Mouse (Mus musculus): Measurements from ENCODE around the gene Olfm4. TPM values are rescaled to one million over a fixed set of nuclear protein-coding genes. Genes with fewer than 3 reads are reported as not detected.

The Olfm4 gene
- polyA plus RNA-seq, 1 experiment from 2014 or later: 0.21 TPM

GRCm38 (mm10) chr14:79985696-79986095, 1.8 kb downstream of the Olfm4 start:
- H3K9me3 ChIP-seq: no peaks in the 10 kb centered on the region
- no peaks in the 10 kb centered on the region for H3K4me1 ChIP-seq
- WGBS: 97% methylated on average over 2 of the region's 2 CpGs
- no peak overlapping the region for H3K27ac ChIP-seq (replicated peaks)
- H3K36me3 ChIP-seq (replicated peaks): no peaks in the 10 kb centered on the region
- no peaks in the 10 kb centered on the region for H3K27me3 ChIP-seq (replicated peaks; ENCODE audit: low read depth, poor library complexity, severe bottlenecking)
- no peak for DNase-seq (ENCODE audit: low spot score)
- no peak overlapping the region for H3K4me3 ChIP-seq

GRCm38 (mm10) chr14:79986831-79987230, 3.0 kb downstream of the Olfm4 start:
- no peaks in the 10 kb centered on the region for H3K4me1 ChIP-seq
- WGBS: 55% methylated on average over 8 of the region's 8 CpGs
- H3K27ac ChIP-seq (replicated peaks): no peak overlapping the region
- H3K9me3 ChIP-seq: no peaks in the 10 kb centered on the region
- H3K4me3 ChIP-seq: no peak overlapping the region
- no peak for DNase-seq (ENCODE audit: low spot score)
- H3K27me3 ChIP-seq (replicated peaks; ENCODE audit: low read depth, poor library complexity, severe bottlenecking): no peaks in the 10 kb centered on the region
- no peaks in the 10 kb centered on the region for H3K36me3 ChIP-seq (replicated peaks)

- no peaks in the 10 kb centered on the region for H3K9me3 ChIP-seq
- WGBS: 60% methylated on average over 4 of the region's 4 CpGs
- H3K27ac ChIP-seq (replicated peaks): no peak overlapping the region
- H3K4me3 ChIP-seq: no peak overlapping the region
- no peaks in the 10 kb centered on the region for H3K27me3 ChIP-seq (replicated peaks; ENCODE audit: low read depth, poor library complexity, severe bottlenecking)
- H3K4me1 ChIP-seq: no peaks in the 10 kb centered on the region
- H3K36me3 ChIP-seq (replicated peaks): no peaks in the 10 kb centered on the region
- DNase-seq (ENCODE audit: low spot score): no peak
These were observed 5.9 kb downstream of the Olfm4 start for GRCm38 (mm10) chr14:79989785-79990184.

GRCm38 (mm10) chr14:79990547-79990946, 6.7 kb downstream of the Olfm4 start:
- H3K4me1 ChIP-seq: no peaks in the 10 kb centered on the region
- H3K9me3 ChIP-seq: no peaks in the 10 kb centered on the region
- 40% methylated on average over 5 of the region's 5 CpGs for WGBS
- H3K27ac ChIP-seq (replicated peaks): no peak overlapping the region
- H3K27me3 ChIP-seq (replicated peaks; ENCODE audit: low read depth, poor library complexity, severe bottlenecking): no peaks in the 10 kb centered on the region
- no peaks in the 10 kb centered on the region for H3K36me3 ChIP-seq (replicated peaks)
- H3K4me3 ChIP-seq: no peak overlapping the region
- DNase-seq (ENCODE audit: low spot score): no peak

- no peaks in the 10 kb centered on the region for H3K9me3 ChIP-seq
- no peak for DNase-seq (ENCODE audit: low spot score)
- H3K27me3 ChIP-seq (replicated peaks; ENCODE audit: low read depth, poor library complexity, severe bottlenecking): no peaks in the 10 kb centered on the region
- no peaks in the 10 kb centered on the region for H3K36me3 ChIP-seq (replicated peaks)
- H3K4me1 ChIP-seq: no peaks in the 10 kb centered on the region
- WGBS: 73% methylated on average over 4 of the region's 4 CpGs
- no peak overlapping the region for H3K27ac ChIP-seq (replicated peaks)
- no peak overlapping the region for H3K4me3 ChIP-seq
These were observed 13.7 kb downstream of the Olfm4 start for GRCm38 (mm10) chr14:79997534-79997933.

- H3K4me1 ChIP-seq: no peaks in the 10 kb centered on the region
- H3K4me3 ChIP-seq: no peak overlapping the region
- H3K36me3 ChIP-seq (replicated peaks): no peaks in the 10 kb centered on the region
- no peaks in the 10 kb centered on the region for H3K27me3 ChIP-seq (replicated peaks; ENCODE audit: low read depth, poor library complexity, severe bottlenecking)
- 51% methylated on average over 8 of the region's 8 CpGs for WGBS
- no peak overlapping the region for H3K27ac ChIP-seq (replicated peaks)
- no peaks in the 10 kb centered on the region for H3K9me3 ChIP-seq
- DNase-seq (ENCODE audit: low spot score): no peak
These were observed 16.2 kb downstream of the Olfm4 start for GRCm38 (mm10) chr14:80000110-80000531.

GRCm38 (mm10) chr14:80007686-80008085, 23.8 kb downstream of the Olfm4 start:
- no peaks in the 10 kb centered on the region for H3K4me1 ChIP-seq
- DNase-seq (ENCODE audit: low spot score): no peak
- H3K36me3 ChIP-seq (replicated peaks): no peaks in the 10 kb centered on the region
- no peak overlapping the region for H3K4me3 ChIP-seq
- 94% methylated on average over 3 of the region's 3 CpGs for WGBS
- H3K9me3 ChIP-seq: no peaks in the 10 kb centered on the region
- no peak overlapping the region for H3K27ac ChIP-seq (replicated peaks)
- H3K27me3 ChIP-seq (replicated peaks; ENCODE audit: low read depth, poor library complexity, severe bottlenecking): no peaks in the 10 kb centered on the region

GRCm38 (mm10) chr14:80010426-80010825, 26.5 kb downstream of the Olfm4 start:
- DNase-seq (ENCODE audit: low spot score): no peak
- no peaks in the 10 kb centered on the region for H3K36me3 ChIP-seq (replicated peaks)
- no peak overlapping the region for H3K4me3 ChIP-seq
- H3K9me3 ChIP-seq: no peaks in the 10 kb centered on the region
- WGBS: 91% methylated on average over 3 of the region's 3 CpGs
- H3K4me1 ChIP-seq: peaks cover 10% of the 10 kb centered on the region
- no peak overlapping the region for H3K27ac ChIP-seq (replicated peaks)
- no peaks in the 10 kb centered on the region for H3K27me3 ChIP-seq (replicated peaks; ENCODE audit: low read depth, poor library complexity, severe bottlenecking)

GRCm38 (mm10) chr14:80014966-80015365, 31.1 kb downstream of the Olfm4 start:
- WGBS: 42% methylated on average over 6 of the region's 6 CpGs
- no peaks in the 10 kb centered on the region for H3K36me3 ChIP-seq (replicated peaks)
- H3K27ac ChIP-seq (replicated peaks): no peak overlapping the region
- peaks cover 10% of the 10 kb centered on the region for H3K4me1 ChIP-seq
- no peak for DNase-seq (ENCODE audit: low spot score)
- no peak overlapping the region for H3K4me3 ChIP-seq
- H3K9me3 ChIP-seq: no peaks in the 10 kb centered on the region
- H3K27me3 ChIP-seq (replicated peaks; ENCODE audit: low read depth, poor library complexity, severe bottlenecking): no peaks in the 10 kb centered on the region

GRCm38 (mm10) chr14:80016112-80016511, 32.2 kb downstream of the Olfm4 start:
- Histone ChIP-seq H3K36me3 (replicated peaks) (no peaks in the 10 kb centered on the region), H3K4me3 (no peak overlapping the region), H3K27ac (replicated peaks) (no peak overlapping the region), H3K27me3 (replicated peaks; ENCODE audit: low read depth, poor library complexity, severe bottlenecking) (no peaks in the 10 kb centered on the region), H3K9me3 (no peaks in the 10 kb centered on the region), H3K4me1 (peaks cover 10% of the 10 kb centered on the region)
- DNase-seq (ENCODE audit: low spot score): no peak

GRCm38 (mm10) chr14:80026078-80026477, 42.2 kb downstream of the Olfm4 start:
- Histone ChIP-seq H3K4me1 (no peaks in the 10 kb centered on the region), H3K9me3 (no peaks in the 10 kb centered on the region), H3K27me3 (replicated peaks; ENCODE audit: low read depth, poor library complexity, severe bottlenecking) (no peaks in the 10 kb centered on the region), H3K4me3 (no peak overlapping the region), H3K36me3 (replicated peaks) (no peaks in the 10 kb centered on the region), H3K27ac (replicated peaks) (no peak overlapping the region)
- no peak for DNase-seq (ENCODE audit: low spot score)
- WGBS: 81% methylated on average over 6 of the region's 6 CpGs

- Histone ChIP-seq H3K27ac (replicated peaks) (no peak overlapping the region), H3K9me3 (no peaks in the 10 kb centered on the region), H3K4me3 (no peak overlapping the region), H3K4me1 (no peaks in the 10 kb centered on the region), H3K36me3 (replicated peaks) (no peaks in the 10 kb centered on the region), H3K27me3 (replicated peaks; ENCODE audit: low read depth, poor library complexity, severe bottlenecking) (no peaks in the 10 kb centered on the region)
- DNase-seq (ENCODE audit: low spot score): no peak
- WGBS: 92% methylated on average over 3 of the region's 3 CpGs
These were observed 45.6 kb downstream of the Olfm4 start for GRCm38 (mm10) chr14:80029297-80030001.

- H3K9me3 ChIP-seq: no peaks in the 10 kb centered on the region
- H3K27me3 ChIP-seq (replicated peaks; ENCODE audit: low read depth, poor library complexity, severe bottlenecking): no peaks in the 10 kb centered on the region
- 84% methylated on average over 4 of the region's 4 CpGs for WGBS
- DNase-seq (ENCODE audit: low spot score): no peak
- H3K27ac ChIP-seq (replicated peaks): no peak overlapping the region
- H3K4me3 ChIP-seq: no peak overlapping the region
- no peaks in the 10 kb centered on the region for H3K4me1 ChIP-seq
- H3K36me3 ChIP-seq (replicated peaks): no peaks in the 10 kb centered on the region
These were observed 55.9 kb downstream of the Olfm4 start for GRCm38 (mm10) chr14:80039645-80040272.
